Mouse (Mus musculus): ENCODE results near the gene Slc6a13. TPM values are rescaled to one million over a fixed set of nuclear protein-coding genes. Genes with fewer than 3 reads are reported as not detected.

The Slc6a13 gene
- polyA plus RNA-seq, 1 experiment from 2014 or later = 8.5 TPM

DNA sequence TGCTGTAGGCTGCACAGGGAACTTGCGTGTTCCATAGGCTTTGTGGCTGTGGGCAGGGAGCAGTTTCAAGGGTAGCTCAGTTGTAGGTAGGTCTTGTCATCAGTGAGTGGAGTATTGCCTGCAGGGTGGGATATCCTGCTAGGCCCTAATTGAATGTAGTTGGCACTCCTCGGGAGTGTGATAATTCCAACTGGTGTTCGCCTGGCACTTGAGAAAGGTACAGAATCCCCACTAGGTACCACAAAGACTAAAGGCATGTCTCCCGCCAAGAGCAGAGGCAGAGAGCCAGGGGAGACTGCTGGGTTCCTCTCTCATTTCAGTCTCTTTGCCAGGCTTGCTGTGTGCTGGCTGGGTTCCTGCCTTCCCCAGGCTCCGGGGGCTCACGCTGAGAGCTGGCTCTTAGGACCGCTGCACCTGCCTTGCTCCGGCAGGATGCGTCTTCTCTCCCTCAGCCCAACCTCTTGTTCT, 28.4 kb downstream of the Slc6a13 start:
- Histone ChIP-seq H3K4me2 (no peak overlapping the region), H3K9ac (no peak overlapping the region), H3K36me3 (no peaks in the 10 kb centered on the region), H3K9me3 (no peaks in the 10 kb centered on the region), H3K4me3 (no peak overlapping the region), H3K27me3 (replicated peaks) (no peaks in the 10 kb centered on the region), H3K27ac (replicated peaks) (no peak overlapping the region), H3K4me1 (peaks cover 26% of the 10 kb centered on the region)
- 57% methylated on average over 9 of the region's 9 CpGs for WGBS
- no peak for ATAC-seq (ENCODE audit: extremely low read depth, insufficient number of reproducible peaks, low FRiP score, low TSS enrichment)

DNA sequence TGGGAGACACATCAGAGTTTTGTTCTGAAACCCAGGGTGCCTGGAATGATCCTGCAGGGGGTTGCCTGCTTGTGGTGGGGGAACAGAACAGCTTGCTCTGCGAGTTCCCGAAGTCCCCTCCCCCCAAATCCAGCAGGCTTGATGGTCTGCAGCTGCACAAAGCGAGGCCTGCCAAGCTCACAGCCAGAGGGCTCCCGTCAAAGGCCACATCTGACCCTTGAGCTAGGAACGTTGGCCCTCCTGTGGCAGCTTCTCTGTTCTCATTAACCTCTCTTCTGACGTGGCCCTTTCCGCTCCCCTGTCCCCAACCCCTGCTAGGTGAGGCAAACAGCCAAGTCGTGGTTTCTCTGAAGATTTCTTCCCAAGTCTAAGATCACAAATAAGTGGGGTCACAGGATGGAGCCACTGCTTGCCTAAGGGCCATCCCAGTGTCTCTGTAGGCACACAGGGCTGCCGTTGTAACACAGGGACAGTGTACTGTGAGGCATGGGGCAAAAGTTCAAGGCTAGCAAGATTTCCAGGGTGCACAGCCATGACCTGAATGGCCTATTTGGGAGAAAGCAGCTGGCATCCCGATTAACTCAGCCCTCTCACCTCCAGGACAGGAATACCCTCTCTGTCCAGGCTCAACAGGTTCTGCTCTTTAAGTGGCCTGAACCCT, 30.0 kb downstream of the Slc6a13 start:
- H3K9ac ChIP-seq = no peak overlapping the region
- H3K36me3 ChIP-seq = no peaks in the 10 kb centered on the region
- WGBS = 22% methylated on average over 10 of the region's 10 CpGs
- H3K9me3 ChIP-seq = no peaks in the 10 kb centered on the region
- H3K27ac ChIP-seq (replicated peaks) = no peak overlapping the region
- H3K4me1 ChIP-seq = peaks cover 26% of the 10 kb centered on the region
- H3K27me3 ChIP-seq (replicated peaks) = no peaks in the 10 kb centered on the region
- H3K4me3 ChIP-seq = no peak overlapping the region
- ATAC-seq (ENCODE audit: extremely low read depth, insufficient number of reproducible peaks, low FRiP score, low TSS enrichment) = no peak
- H3K4me2 ChIP-seq = no peak overlapping the region

DNA sequence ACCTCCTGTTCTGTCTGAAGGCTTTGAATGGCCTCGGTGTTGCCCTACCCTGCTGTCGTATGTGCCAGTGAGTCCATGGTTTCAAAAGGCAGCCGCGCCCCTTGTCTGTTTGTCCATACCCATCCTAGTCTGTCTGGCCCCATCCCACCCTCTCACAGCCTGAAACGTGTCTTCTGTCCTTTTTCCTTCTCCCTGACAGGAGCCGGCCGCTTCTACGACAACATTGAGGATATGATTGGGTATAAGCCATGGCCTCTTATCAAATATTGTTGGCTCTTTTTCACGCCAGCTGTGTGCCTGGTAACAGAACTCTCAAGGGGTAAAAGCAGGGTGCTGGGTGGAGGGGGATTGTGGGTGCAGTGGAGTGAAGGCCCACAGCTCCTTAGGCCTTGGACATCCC, 35.8 kb downstream of the Slc6a13 start:
- ATAC-seq (ENCODE audit: extremely low read depth, insufficient number of reproducible peaks, low FRiP score, low TSS enrichment) = no peak
- 83% methylated on average over 9 of the region's 9 CpGs for WGBS

DNA sequence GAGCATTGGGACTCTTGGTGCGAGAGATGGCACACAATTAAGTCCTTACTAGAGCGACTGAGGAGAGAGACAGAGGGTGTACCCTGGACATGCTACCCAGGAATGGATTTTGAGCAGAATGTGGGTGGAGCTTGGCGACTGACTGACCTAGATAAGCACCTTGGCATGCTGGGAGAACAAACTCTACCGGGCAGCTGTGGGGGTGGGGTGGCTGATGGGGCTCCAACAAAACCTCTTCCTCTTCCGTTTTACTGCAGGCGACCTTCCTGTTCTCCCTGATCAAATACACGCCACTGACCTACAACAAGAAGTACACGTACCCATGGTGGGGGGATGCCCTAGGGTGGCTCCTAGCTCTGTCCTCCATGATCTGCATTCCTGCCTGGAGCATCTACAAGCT, 36.5 kb downstream of the Slc6a13 start:
- H3K4me2 ChIP-seq = no peak overlapping the region
- 47% methylated on average over 8 of the region's 8 CpGs for WGBS
- peaks cover 25% of the 10 kb centered on the region for H3K27me3 ChIP-seq (replicated peaks)
- no peaks in the 10 kb centered on the region for H3K9me3 ChIP-seq
- no peak overlapping the region for H3K4me3 ChIP-seq
- no peak overlapping the region for H3K9ac ChIP-seq
- ATAC-seq (ENCODE audit: extremely low read depth, insufficient number of reproducible peaks, low FRiP score, low TSS enrichment) = no peak; the same call in 1 of the 2 replicates
- H3K4me1 ChIP-seq = peaks cover 8% of the 10 kb centered on the region
- no peak overlapping the region for H3K27ac ChIP-seq (replicated peaks)
- no peaks in the 10 kb centered on the region for H3K36me3 ChIP-seq

More for the DNA sequence above, 35.8 kb downstream of the Slc6a13 start:
- Histone ChIP-seq H3K4me2 (no peak overlapping the region), H3K36me3 (no peaks in the 10 kb centered on the region), H3K27me3 (replicated peaks) (peaks cover 19% of the 10 kb centered on the region), H3K9me3 (no peaks in the 10 kb centered on the region), H3K9ac (no peak overlapping the region), H3K4me1 (peaks cover 8% of the 10 kb centered on the region), H3K27ac (replicated peaks) (no peak overlapping the region), H3K4me3 (no peak overlapping the region)

DNA sequence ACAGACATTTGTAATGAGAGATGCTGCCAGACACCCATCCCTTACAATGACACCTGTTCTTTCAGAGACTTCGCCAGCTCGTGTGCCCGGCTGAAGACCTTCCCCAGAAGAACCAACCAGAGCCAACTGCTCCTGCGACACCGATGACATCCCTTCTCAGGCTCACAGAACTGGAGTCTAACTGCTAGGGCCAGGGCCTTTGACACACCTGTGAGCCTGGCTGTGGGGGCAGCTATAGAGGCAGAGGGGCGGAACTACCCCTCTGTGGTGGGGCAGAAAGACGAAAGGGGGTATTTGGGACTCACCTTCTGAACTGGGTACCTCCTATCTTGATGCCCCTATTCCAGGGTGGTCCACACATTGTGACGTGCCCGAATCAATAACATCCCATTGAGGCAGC, 37.2 kb downstream of the Slc6a13 start:
- 91% methylated on average over 9 of the region's 9 CpGs for WGBS
- H3K4me1 ChIP-seq = peaks cover 8% of the 10 kb centered on the region
- no peaks in the 10 kb centered on the region for H3K36me3 ChIP-seq

DNA sequence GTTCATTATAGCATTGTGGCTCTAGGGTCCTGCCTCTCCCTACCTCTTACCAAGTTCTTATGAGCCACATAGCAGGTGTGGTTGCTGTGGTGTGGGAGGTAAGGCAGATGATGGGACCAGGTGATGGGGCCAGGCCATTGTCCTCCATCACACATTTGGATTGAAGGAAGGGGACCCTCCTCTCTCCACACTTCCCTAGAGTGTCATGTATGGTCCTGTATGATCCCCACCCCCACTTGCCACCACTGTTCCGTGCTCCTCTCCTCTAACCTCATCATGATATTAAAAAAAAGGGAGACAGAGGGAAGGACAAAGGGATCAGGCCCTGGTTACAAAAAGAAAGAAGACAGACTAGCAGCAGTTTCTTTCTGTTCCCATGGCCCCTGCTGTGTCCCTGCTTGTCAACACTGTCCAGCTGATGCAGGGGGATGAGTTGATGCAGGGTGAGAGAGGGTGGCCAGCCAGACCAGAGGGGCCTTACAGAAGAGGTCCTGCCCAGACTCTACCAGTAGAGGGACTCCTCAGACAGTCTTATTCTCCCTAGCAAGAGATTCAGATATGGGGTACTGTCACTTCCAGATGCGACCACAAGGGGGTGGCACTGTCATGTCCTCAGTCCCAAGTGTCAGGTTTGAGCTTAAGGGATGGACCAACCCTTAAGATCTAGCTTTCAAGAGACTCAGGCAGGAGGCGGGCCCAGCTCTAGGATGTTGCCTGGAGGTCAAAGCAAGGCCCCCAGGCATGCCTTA, 37.9 kb downstream of the Slc6a13 start:
- Histone ChIP-seq H3K4me3 (no peak overlapping the region), H3K4me1 (peaks cover 8% of the 10 kb centered on the region), H3K27ac (replicated peaks) (no peak overlapping the region), H3K9ac (no peak overlapping the region), H3K27me3 (replicated peaks) (peaks cover 35% of the 10 kb centered on the region), H3K9me3 (no peaks in the 10 kb centered on the region), H3K36me3 (no peaks in the 10 kb centered on the region), H3K4me2 (no peak overlapping the region)
- ATAC-seq (ENCODE audit: extremely low read depth, insufficient number of reproducible peaks, low FRiP score, low TSS enrichment) = no peak
- 29% methylated on average over 3 of the region's 3 CpGs for WGBS

More for the DNA sequence above, 37.2 kb downstream of the Slc6a13 start:
- peaks cover 30% of the 10 kb centered on the region for H3K27me3 ChIP-seq (replicated peaks)
- H3K4me3 ChIP-seq = no peak overlapping the region
- no peak for ATAC-seq (ENCODE audit: extremely low read depth, insufficient number of reproducible peaks, low FRiP score, low TSS enrichment)
- H3K9ac ChIP-seq = no peak overlapping the region
- H3K4me2 ChIP-seq = no peak overlapping the region
- H3K9me3 ChIP-seq = no peaks in the 10 kb centered on the region
- no peak overlapping the region for H3K27ac ChIP-seq (replicated peaks)

DNA sequence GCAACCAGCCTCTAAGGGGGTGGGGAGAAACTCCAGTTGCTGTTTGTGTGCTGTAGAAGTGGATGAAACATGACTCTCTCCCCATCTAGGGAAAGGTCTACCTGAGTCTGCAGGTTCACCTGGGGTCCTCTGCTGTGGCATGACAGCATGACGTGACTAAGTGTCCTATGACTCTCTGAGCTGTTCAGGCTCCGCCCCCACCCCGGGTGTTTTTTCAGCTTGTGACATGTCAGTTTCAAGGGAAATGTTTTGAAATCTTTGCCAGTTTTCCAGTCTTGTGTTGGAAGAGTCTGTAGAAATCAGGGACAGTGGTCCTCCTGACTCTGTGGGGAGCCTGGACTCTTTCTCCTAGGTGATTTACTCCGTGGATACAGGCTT, 38.5 kb downstream of the Slc6a13 start:
- H3K36me3 ChIP-seq = no peaks in the 10 kb centered on the region
- peaks cover 41% of the 10 kb centered on the region for H3K27me3 ChIP-seq (replicated peaks)
- ATAC-seq (ENCODE audit: extremely low read depth, insufficient number of reproducible peaks, low FRiP score, low TSS enrichment) = no peak
- no peak overlapping the region for H3K4me2 ChIP-seq
- H3K9ac ChIP-seq = no peak overlapping the region
- H3K4me3 ChIP-seq = no peak overlapping the region
- 46% methylated on average over 4 of the region's 4 CpGs for WGBS
- H3K27ac ChIP-seq (replicated peaks) = no peak overlapping the region
- peaks cover 8% of the 10 kb centered on the region for H3K4me1 ChIP-seq
- no peaks in the 10 kb centered on the region for H3K9me3 ChIP-seq

DNA sequence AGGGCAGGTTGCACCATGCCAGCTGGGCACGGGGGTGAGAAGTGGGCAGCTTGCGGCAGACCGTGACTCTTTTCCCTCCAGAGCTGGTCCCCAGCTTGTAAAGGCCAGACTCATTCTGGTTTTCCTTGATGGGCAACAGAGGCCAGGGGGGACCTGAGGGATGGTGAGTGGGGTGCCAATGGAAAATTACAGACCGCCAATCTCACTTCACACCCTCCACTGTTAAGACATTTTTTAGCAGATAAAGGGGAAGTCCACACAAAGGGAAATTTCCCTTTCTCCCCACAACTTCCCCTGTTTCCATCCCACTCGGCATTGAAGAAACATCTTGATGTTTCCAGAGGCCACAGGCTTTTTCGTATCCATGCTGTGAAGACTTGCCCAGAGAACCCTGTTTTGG, 41.6 kb downstream of the Slc6a13 start:
- no peak overlapping the region for H3K9ac ChIP-seq
- no peaks in the 10 kb centered on the region for H3K36me3 ChIP-seq
- 68% methylated on average over 6 of the region's 6 CpGs for WGBS
- H3K9me3 ChIP-seq = no peaks in the 10 kb centered on the region
- H3K4me2 ChIP-seq = no peak overlapping the region
- H3K4me3 ChIP-seq = no peak overlapping the region
- peaks cover 2% of the 10 kb centered on the region for H3K4me1 ChIP-seq
- no peak for ATAC-seq (ENCODE audit: extremely low read depth, insufficient number of reproducible peaks, low FRiP score, low TSS enrichment)
- no peak overlapping the region for H3K27ac ChIP-seq (replicated peaks)
- H3K27me3 ChIP-seq (replicated peaks) = peaks cover 52% of the 10 kb centered on the region

DNA sequence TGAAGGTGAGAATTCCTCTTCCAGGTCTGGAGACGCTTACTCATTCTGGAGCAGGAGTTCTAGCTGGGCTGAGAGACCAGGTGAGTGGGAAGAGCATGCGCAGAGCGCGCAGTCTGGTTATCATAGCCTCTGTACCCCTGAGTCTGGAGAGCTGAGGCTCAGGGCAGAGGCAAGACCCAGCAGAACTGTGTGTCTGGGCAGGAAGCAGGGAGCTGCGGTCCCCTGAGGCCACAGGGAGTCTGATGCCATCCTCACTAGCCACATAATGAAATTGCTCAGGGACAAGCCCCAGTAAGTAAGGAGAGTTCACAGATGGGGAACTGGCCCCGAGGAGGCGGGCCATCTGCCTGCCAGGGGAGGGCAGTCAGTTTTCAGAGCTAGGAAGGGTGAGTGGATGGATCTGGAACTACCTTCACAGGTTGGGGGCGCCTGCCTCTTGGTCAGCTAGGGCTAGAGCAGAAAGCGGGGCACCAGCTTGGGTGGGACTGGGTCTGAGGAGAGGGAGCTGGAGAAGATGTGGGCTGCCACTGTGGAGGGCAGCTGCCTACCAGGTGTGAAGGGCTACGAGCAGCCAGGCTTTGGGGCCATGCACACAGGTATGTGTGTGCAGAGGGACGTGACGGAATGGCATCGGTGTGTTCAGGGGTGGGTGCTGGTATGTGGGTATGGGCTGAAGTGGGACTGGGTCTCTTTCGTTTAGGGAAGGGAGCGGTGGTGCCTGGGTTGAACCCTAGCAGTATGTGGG, 43.2 kb downstream of the Slc6a13 start, which contains the start of gene Slc6a12:
Gene Slc6a12 (plus strand): TSS at position 51 of the 745 bp plus-strand sequence.
- Histone ChIP-seq H3K4me1 (no peaks in the 10 kb centered on the region), H3K36me3 (no peaks in the 10 kb centered on the region), H3K27me3 (replicated peaks) (peaks cover 52% of the 10 kb centered on the region), H3K4me3 (no peak within 1 kb of the TSS), H3K9ac (no peak within 1 kb of the TSS), H3K9me3 (no peaks in the 10 kb centered on the region), H3K4me2 (no peak within 1 kb of the TSS), H3K27ac (replicated peaks) (no peak within 1 kb of the TSS)
- 69% methylated on average over 15 of the region's 15 CpGs for WGBS
- no peak for ATAC-seq (ENCODE audit: extremely low read depth, insufficient number of reproducible peaks, low FRiP score, low TSS enrichment)

DNA sequence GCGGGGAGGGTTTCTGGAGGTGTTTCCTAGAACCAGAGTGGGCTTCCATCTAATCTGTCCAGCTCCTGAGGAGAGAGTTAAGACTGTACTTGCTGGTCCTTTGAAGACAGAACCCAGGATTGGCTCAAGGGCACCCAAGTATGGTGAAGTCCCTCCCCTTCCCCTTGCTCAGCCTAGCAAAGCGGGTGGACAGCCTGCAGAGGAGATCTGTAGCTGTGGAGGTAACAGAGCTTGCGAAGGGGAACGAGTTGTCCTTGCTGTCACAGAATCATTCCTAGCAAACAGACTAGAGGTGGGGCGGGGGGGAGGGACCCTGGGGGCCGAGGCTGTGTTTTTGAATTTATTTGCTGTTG, 43.7 kb downstream of the Slc6a13 start:
- Histone ChIP-seq H3K36me3 (no peaks in the 10 kb centered on the region), H3K4me3 (no peak overlapping the region), H3K9ac (no peak overlapping the region), H3K27ac (replicated peaks) (no peak overlapping the region), H3K9me3 (no peaks in the 10 kb centered on the region), H3K4me2 (no peak overlapping the region), H3K4me1 (no peaks in the 10 kb centered on the region), H3K27me3 (replicated peaks) (peaks cover 50% of the 10 kb centered on the region)
- 58% methylated on average over 6 of the region's 6 CpGs for WGBS
- no peak for ATAC-seq (ENCODE audit: extremely low read depth, insufficient number of reproducible peaks, low FRiP score, low TSS enrichment)

DNA sequence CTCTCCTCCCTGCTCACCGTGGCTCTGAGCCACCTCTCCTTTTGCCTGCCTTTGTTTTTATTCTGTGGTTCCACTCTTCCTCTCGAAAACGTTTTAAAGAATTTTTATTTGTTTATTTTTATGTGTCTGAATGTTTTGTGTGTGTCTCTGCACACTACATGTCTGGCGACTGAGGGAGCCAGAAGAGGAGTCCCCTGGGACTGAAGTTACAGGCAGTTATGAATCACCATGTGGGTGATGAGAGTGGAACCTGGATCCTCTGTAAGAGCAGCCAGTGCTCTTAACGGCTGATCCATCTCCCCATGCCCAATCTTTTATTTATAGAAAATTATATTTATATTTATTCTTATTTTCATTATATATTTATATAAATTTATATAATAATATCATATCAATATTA, 44.3 kb downstream of the Slc6a13 start:
- Histone ChIP-seq H3K9me3 (no peaks in the 10 kb centered on the region), H3K27ac (replicated peaks) (no peak overlapping the region), H3K4me1 (no peaks in the 10 kb centered on the region), H3K36me3 (no peaks in the 10 kb centered on the region), H3K27me3 (replicated peaks) (peaks cover 47% of the 10 kb centered on the region), H3K9ac (no peak overlapping the region), H3K4me3 (no peak overlapping the region), H3K4me2 (no peak overlapping the region)
- WGBS = 57% methylated on average over 5 of the region's 5 CpGs
- ATAC-seq (ENCODE audit: extremely low read depth, insufficient number of reproducible peaks, low FRiP score, low TSS enrichment) = no peak

All from heart, embryonic 13.5 days (tissue).